Mouse (Mus musculus) intestine, postnatal 0 days (tissue): ENCODE results near the gene Bcas3. TPM values are rescaled to one million over a fixed set of nuclear protein-coding genes. Genes with fewer than 3 reads are reported as not detected.

ENCODE experiments used
- ATAC-seq: fragments of 200-750 bp; cut with Nextera tagmentation; 2 replicates; pipeline ENCODE4 v1.8.0; 2017; ENCODE audit warnings: mild to moderate bottlenecking, moderate TSS enrichment, moderate library complexity
- H3K27ac ChIP-seq: fragments of 300-500 bp; sonication (generic); 2 replicates; pipeline ENCODE4 v1.5.1; 2014; ENCODE audit warnings: mild to moderate bottlenecking, low read depth, low read length, moderate library complexity
- H3K27me3 ChIP-seq: fragments of 300-500 bp; sonication (generic); replicated peaks from 2 replicates; pipeline ENCODE4 v1.6.1; 2014; ENCODE audit warnings: low read length, mixed read lengths; ENCODE audit not compliant: control insufficient read depth, insufficient read depth
- H3K36me3 ChIP-seq: fragments of 300-500 bp; sonication (generic); 2 replicates; pipeline ENCODE4 v1.6.1; 2014; ENCODE audit warnings: mild to moderate bottlenecking, moderate library complexity; ENCODE audit not compliant: control insufficient read depth, insufficient read depth
- H3K4me1 ChIP-seq: fragments of 300-500 bp; sonication (generic); replicated peaks from 2 replicates; pipeline ENCODE4 v1.6.1; 2014; ENCODE audit warnings: antibody characterized with exemption, low read length, mixed read lengths; ENCODE audit not compliant: control insufficient read depth, insufficient read depth
- H3K4me2 ChIP-seq: fragments of 300-500 bp; sonication (generic); replicated peaks from 2 replicates; pipeline ENCODE4 v1.6.1; 2014; ENCODE audit warnings: low read depth, mild to moderate bottlenecking, moderate library complexity
- H3K4me3 ChIP-seq: fragments of 300-500 bp; sonication (generic); 2 replicates; pipeline ENCODE4 v1.5.1; 2014; ENCODE audit warnings: low read depth, low read length
- H3K9ac ChIP-seq: fragments of 300-500 bp; sonication (generic); 2 replicates; pipeline ENCODE4 v1.6.1; 2014; ENCODE audit warnings: mild to moderate bottlenecking, low read depth, low read length
- H3K9me3 ChIP-seq: fragments of 300-500 bp; sonication (generic); 2 replicates; pipeline ENCODE4 v1.6.1; 2016; ENCODE audit warnings: mixed run types; ENCODE audit not compliant: control insufficient read depth
- CTCF ChIP-seq: sonication (generic); IDR thresholded peaks from 2 replicates; pipeline ENCODE4 v1.5.1; 2016; ENCODE audit warnings: low read depth, mild to moderate bottlenecking, control low read depth, antibody characterized with exemption, moderate library complexity
- WGBS: fragments of 180-500 bp; shearing (Covaris S2); extraction: QIAGEN DNeasy Blood & Tissue Kit; methylation state at CpG from one replicate; pipeline ENCODE4 v1.1.7; 2014; 5-methylcytosine and 5-hydroxymethylcytosine counted together
- microRNA-seq: library from miRNA; unstranded; fragments of <30 nt; microRNA quantifications from one replicate; pipeline ENCODE4, GENCODE M21; 2016
- polyA plus RNA-seq: library from polyadenylated mRNA; unstranded; fragments of >200 nt; fragmentation: Nextera tagmentation; extraction: Ambion mirVana; gene quantifications from 2 replicates; pipeline ENCODE4 v1.2.1, GENCODE M21; 2015

Bcas3 gene
- polyA plus RNA-seq, 1 experiment from 2014 or later: 17.2 TPM

DNA sequence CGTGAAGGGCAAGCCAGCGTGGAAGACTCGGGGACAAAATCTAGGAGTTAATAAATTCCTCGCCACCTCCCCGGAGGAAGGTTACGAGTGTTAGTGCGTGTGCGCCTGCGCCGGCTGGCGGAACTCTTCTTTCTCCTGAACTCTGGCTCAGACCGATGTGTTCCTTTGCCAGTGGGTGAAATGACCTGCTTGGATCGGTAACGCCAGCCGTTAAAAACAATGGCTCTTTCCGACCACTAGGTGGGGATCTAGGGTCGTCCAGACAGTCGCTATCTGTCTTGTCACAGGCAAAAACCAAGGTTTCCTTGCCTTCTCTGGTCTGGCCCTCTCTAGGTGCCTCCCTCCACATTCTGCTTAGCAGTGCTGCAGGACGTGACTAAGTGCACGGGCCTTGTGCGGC is 496.1 kb downstream of the Bcas3 start:
- H3K4me2 ChIP-seq: peak overlapping the region; percentile 47
- H3K9me3 ChIP-seq: no peaks in the 10 kb centered on the region
- H3K4me1 ChIP-seq: peaks cover 2% of the 10 kb centered on the region; the same call in 1 of the 2 replicates
- no peak overlapping the region for H3K9ac ChIP-seq
- peak; percentile 96 for TF ChIP-seq CTCF
- no peak overlapping the region for H3K27ac ChIP-seq
- ATAC-seq: peak; percentile 40
- peaks cover 10% of the 10 kb centered on the region; the same call in 1 of the 2 replicates for H3K27me3 ChIP-seq
- no peaks in the 10 kb centered on the region for H3K36me3 ChIP-seq
- no peak overlapping the region for H3K4me3 ChIP-seq
- WGBS: 3% methylated on average over 21 of the region's 21 CpGs

DNA sequence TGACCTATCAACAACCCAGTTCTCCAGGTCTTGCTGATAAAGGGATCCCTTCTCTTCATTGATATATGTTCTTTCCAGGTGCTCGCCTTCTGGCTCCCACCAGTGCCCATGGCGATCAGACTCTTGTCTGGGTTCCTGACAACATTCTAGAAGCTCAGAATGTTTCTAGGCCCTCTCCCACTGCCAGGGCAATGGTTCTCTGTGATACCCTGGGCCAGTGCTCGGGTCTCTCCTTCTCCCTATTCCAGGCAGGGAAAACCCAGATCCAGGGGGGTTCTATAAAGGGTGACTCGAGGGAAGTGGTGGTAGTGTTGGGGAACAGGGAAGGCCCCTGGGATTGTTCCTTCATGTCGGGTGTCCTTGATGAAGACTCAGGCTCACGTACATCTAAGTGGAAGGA is 497.3 kb downstream of the Bcas3 start, which contains the start of gene Gm11444:
Gene Gm11444, minus strand, starts transcription at position 101 of the 400 bp plus-strand sequence.
- Histone ChIP-seq H3K4me1 (no peaks in the 10 kb centered on the region), H3K9me3 (no peaks in the 10 kb centered on the region), H3K27ac (no peak within 1 kb of the TSS), H3K27me3 (peaks cover 5% of the 10 kb centered on the region; the same call in 1 of the 2 replicates), H3K9ac (no peak within 1 kb of the TSS), H3K4me3 (no peak within 1 kb of the TSS), H3K36me3 (no peaks in the 10 kb centered on the region), H3K4me2 (0 out of 2 replicates have a peak within 1 kb of the TSS, but pooled peaks have one; percentile 47)
- no peak for ATAC-seq
- TF ChIP-seq CTCF: no peak
- WGBS: 92% methylated on average over 6 of the region's 6 CpGs

DNA sequence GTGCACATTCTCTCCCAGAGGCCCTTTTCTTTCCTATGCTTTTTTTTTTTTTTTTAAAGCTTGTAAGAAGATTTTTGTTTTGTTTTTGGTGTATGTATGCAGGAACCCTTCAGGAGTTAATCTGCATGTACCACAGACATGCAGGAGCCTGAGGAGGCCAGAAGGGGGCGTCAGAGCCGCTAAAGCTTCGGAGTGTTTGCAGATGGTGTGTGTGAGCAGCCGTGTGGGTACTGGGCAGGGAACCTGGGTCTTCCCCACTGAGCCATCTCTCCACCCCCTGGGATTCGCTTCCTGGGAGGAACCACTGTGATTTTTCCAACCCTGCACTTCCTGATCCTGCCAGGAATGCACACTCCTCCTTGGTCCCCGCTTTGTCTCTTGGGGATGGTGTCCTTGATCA is 497.8 kb downstream of the Bcas3 start:
- H3K9ac ChIP-seq: no peak overlapping the region
- TF ChIP-seq CTCF: peak; percentile 52
- no peak overlapping the region for H3K4me2 ChIP-seq
- no peak overlapping the region for H3K4me3 ChIP-seq
- no peaks in the 10 kb centered on the region for H3K4me1 ChIP-seq
- no peak overlapping the region for H3K27ac ChIP-seq
- H3K27me3 ChIP-seq: peaks cover 3% of the 10 kb centered on the region; the same call in 1 of the 2 replicates
- no peaks in the 10 kb centered on the region for H3K36me3 ChIP-seq
- no peak for ATAC-seq
- H3K9me3 ChIP-seq: no peaks in the 10 kb centered on the region
- WGBS: 43% methylated on average over 6 of the region's 6 CpGs

DNA sequence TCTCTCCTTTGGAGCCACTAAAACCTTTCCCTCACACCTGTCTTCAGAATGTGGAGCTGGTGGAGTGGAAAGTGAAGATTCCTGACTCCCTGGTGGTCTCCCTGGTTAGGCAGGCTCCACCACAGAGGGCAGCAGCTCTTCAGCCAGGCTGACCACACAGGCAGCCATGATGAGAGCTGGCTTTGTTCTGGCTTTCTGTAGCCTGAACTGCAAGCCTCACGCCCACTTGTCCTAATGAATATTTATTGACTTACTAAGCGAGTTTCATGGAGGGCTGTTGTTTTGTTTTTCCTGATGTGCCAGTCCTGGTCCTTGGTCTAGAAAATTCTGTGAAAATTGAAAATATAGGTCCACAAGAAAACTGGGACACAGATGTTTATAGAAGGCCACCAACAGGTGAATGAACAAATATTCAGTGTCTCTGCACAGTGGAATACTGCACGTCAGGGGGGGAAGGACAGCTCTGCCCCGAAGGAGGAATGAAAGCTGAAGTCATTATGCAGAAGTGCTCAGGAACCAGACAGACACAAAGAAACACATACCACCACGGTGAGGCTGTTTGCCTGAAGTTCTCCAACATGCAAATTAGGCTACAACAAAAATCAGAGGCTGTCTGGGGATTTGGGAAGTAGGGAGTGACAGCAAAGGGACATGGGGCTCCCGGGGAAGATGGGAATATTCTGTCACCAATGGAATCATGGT is 505.2 kb downstream of the Bcas3 start:
- no peak for TF ChIP-seq CTCF
- WGBS: 42% methylated on average over 6 of the region's 6 CpGs
- no peak overlapping the region for H3K4me3 ChIP-seq
- H3K36me3 ChIP-seq: no peaks in the 10 kb centered on the region
- no peaks in the 10 kb centered on the region for H3K27me3 ChIP-seq
- no peak overlapping the region for H3K9ac ChIP-seq
- no peaks in the 10 kb centered on the region for H3K9me3 ChIP-seq
- no peak overlapping the region for H3K27ac ChIP-seq
- H3K4me2 ChIP-seq: no peak overlapping the region
- no peak for ATAC-seq
- H3K4me1 ChIP-seq: no peaks in the 10 kb centered on the region

DNA sequence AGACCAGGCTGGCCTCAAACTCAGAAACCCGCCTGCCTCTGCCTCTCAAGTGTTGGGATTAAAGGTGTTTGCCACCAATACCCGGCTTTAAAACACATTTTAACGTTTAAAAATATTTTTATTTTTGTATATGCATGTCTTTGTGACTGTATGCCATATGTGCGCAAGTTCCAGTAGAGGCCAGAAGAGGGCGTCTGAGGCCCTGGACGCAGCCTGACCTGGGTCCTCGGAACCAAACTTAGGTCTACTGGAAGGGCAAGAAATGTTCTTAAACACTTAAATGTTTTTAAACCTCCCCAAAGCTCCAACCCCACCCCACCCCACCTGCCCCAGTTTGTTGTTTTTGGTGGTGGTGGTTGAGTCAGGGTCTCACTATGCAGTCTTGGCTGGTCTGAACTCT is 511.4 kb downstream of the Bcas3 start:
- Histone ChIP-seq H3K4me2 (no peak overlapping the region), H3K4me1 (no peaks in the 10 kb centered on the region), H3K27ac (no peak overlapping the region), H3K9me3 (no peaks in the 10 kb centered on the region), H3K27me3 (no peaks in the 10 kb centered on the region), H3K4me3 (no peak overlapping the region), H3K9ac (no peak overlapping the region), H3K36me3 (no peaks in the 10 kb centered on the region)
- ATAC-seq: no peak
- WGBS: 43% methylated on average over 7 of the region's 7 CpGs
- TF ChIP-seq CTCF: peak; percentile 58

Small RNA genes within 50 kb of the gene (microRNA-seq; reads per million reads assigned to microRNA genes)
- not detected for gene Mir5110

Other genes with a start within 250 kb of the Bcas3 start
- gene Usp32, start 213.0 kb upstream of the Bcas3 start, polyA plus RNA-seq: 3.5 and 3.7 TPM in 2 replicates
- gene 1700125H20Rik, start 182.8 kb upstream of the Bcas3 start, polyA plus RNA-seq: 0.23 and 0.24 TPM in 2 replicates
- gene Appbp2, start 118.0 kb upstream of the Bcas3 start, polyA plus RNA-seq: 17.5 and 19.5 TPM in 2 replicates
- gene Ppm1d, start 41.9 kb upstream of the Bcas3 start, polyA plus RNA-seq: 6.0 and 6.4 TPM in 2 replicates